Mouse (Mus musculus) kidney, postnatal 14 days (tissue): ENCODE measurements around the gene Tuba4a.

Experiments
- DNase-seq: peaks from one replicate; pipeline ENCODE4 v3.0.0; 2022; ENCODE audit warnings: mixed read lengths

Tuba4a gene

GRCm38 (mm10) chr1:75210136-75211087, 9.3 kb downstream of the Tuba4a start, which contains the start of the genes Glb1l and Stk16:
Glb1l (minus strand) TSS chr1:75210813.
Stk16 (plus strand) TSS chr1:75210838.
- peak; percentile 98 for DNase-seq

GRCm38 (mm10) chr1:75208967-75209678, 10.5 kb downstream of the Tuba4a start:
- peak; percentile 88 for DNase-seq

GRCm38 (mm10) chr1:75201236-75201635, 18.4 kb downstream of the Tuba4a start:
- peak; percentile 56 for DNase-seq

- peak; percentile 70 for DNase-seq
Measured at GRCm38 (mm10) chr1:75192452-75192851, 27.2 kb downstream of the Tuba4a start.

GRCm38 (mm10) chr1:75191622-75192402, 27.9 kb downstream of the Tuba4a start, which contains the start of the genes Ankzf1 and Atg9a:
Ankzf1 (plus strand) TSS chr1:75192151.
Atg9a (minus strand) TSS chr1:75192196.
- peak; percentile 97 for DNase-seq

- DNase-seq = no peak
Measured at GRCm38 (mm10) chr1:75191258-75191621, 28.4 kb downstream of the Tuba4a start.

- DNase-seq = no peak
Measured at GRCm38 (mm10) chr1:75190577-75190976, 29.1 kb downstream of the Tuba4a start.

GRCm38 (mm10) chr1:75187914-75188483, 31.7 kb downstream of the Tuba4a start:
- no peak for DNase-seq

GRCm38 (mm10) chr1:75187126-75187525, 32.5 kb downstream of the Tuba4a start:
- DNase-seq = no peak

GRCm38 (mm10) chr1:75185495-75185894, 34.2 kb downstream of the Tuba4a start:
- DNase-seq = no peak

GRCm38 (mm10) chr1:75182160-75182559, 37.5 kb downstream of the Tuba4a start:
- DNase-seq = no peak

GRCm38 (mm10) chr1:75181377-75181870, 38.2 kb downstream of the Tuba4a start:
- no peak for DNase-seq

- DNase-seq = no peak
Measured at GRCm38 (mm10) chr1:75180741-75181140, 38.9 kb downstream of the Tuba4a start.

- peak; percentile 94 for DNase-seq
Measured at GRCm38 (mm10) chr1:75180105-75180590, 39.5 kb downstream of the Tuba4a start, which contains the start of gene Abcb6. Abcb6 (minus strand) TSS chr1:75180392.

- DNase-seq = peak; percentile 62
Measured at GRCm38 (mm10) chr1:75179334-75180104, 40.1 kb downstream of the Tuba4a start.

GRCm38 (mm10) chr1:75168472-75169464, 50.9 kb downstream of the Tuba4a start, which contains the start of gene Zfand2b:
Zfand2b (plus strand) TSS chr1:75168646.
- peak; percentile 97 for DNase-seq

- DNase-seq = no peak
Measured at GRCm38 (mm10) chr1:75168093-75168471, 51.6 kb downstream of the Tuba4a start.
